Mouse (Mus musculus) kidney, postnatal 0 days (tissue): ENCODE data around the gene Hrh2. TPM values are rescaled to one million over a fixed set of nuclear protein-coding genes. Genes with fewer than 3 reads are reported as not detected.

Experiments used
- ATAC-seq: fragments of 200-750 bp; cut with Nextera tagmentation; replicated peaks from 2 replicates; pipeline ENCODE4 v1.8.0; 2017; ENCODE audit warnings: low read depth, moderate number of reproducible peaks, moderate TSS enrichment, moderate library complexity; ENCODE audit not compliant: low FRiP score
- DNase-seq: peaks from one replicate; pipeline ENCODE4 v3.0.0-alpha.2; 2016; ENCODE audit warnings: low spot score
- H3K27ac ChIP-seq: fragments of 300-500 bp; sonication (generic); 2 replicates; pipeline ENCODE4 v1.5.1; 2014; ENCODE audit warnings: mild to moderate bottlenecking
- H3K27me3 ChIP-seq: fragments of 300-500 bp; sonication (generic); 2 replicates; pipeline ENCODE4 v1.6.1; 2014; ENCODE audit warnings: low read length, mixed read lengths; ENCODE audit not compliant: insufficient read depth
- H3K36me3 ChIP-seq: fragments of 300-500 bp; sonication (generic); 2 replicates; pipeline ENCODE4 v1.6.1; 2014; ENCODE audit warnings: low read length, mixed read lengths; ENCODE audit not compliant: insufficient read depth
- H3K4me1 ChIP-seq: fragments of 300-500 bp; sonication (generic); replicated peaks from 2 replicates; pipeline ENCODE4 v1.6.1; 2014; ENCODE audit warnings: antibody characterized with exemption, low read length, mixed read lengths; ENCODE audit not compliant: insufficient read depth
- H3K4me2 ChIP-seq: fragments of 300-500 bp; sonication (generic); 2 replicates; pipeline ENCODE4 v1.6.1; 2014; ENCODE audit warnings: mild to moderate bottlenecking, low read length, moderate library complexity, mixed read lengths
- H3K4me3 ChIP-seq: fragments of 300-500 bp; sonication (generic); replicated peaks from 2 replicates; pipeline ENCODE4 v1.5.1; 2014; ENCODE audit warnings: low read depth, low read length
- H3K9ac ChIP-seq: fragments of 300-500 bp; sonication (generic); 2 replicates; pipeline ENCODE4 v1.6.1; 2014; ENCODE audit warnings: low read depth, low read length
- H3K9me3 ChIP-seq: fragments of 300-500 bp; sonication (generic); replicated peaks from 2 replicates; pipeline ENCODE4 v1.6.1; 2016; ENCODE audit warnings: low read length, inconsistent platforms, mixed read lengths
- CTCF ChIP-seq: IDR thresholded peaks from 2 replicates; pipeline ENCODE4 v1.5.1; 2016; ENCODE audit warnings: antibody characterized with exemption, low read depth, mild to moderate bottlenecking, moderate library complexity
- WGBS: fragments of 180-500 bp; shearing (Covaris S2); extraction: QIAGEN DNeasy Blood & Tissue Kit; methylation state at CpG from one replicate; pipeline ENCODE4 v1.1.7; 2014; 5-methylcytosine and 5-hydroxymethylcytosine counted together
- polyA plus RNA-seq: library from polyadenylated mRNA; unstranded; fragments of >200 nt; fragmentation: Nextera tagmentation; extraction: Ambion mirVana; gene quantifications from 2 replicates; pipeline ENCODE4 v1.2.1, GENCODE M21; 2015

The Hrh2 gene
- polyA plus RNA-seq, 1 experiment from 2014 or later: 0.05 TPM

DNA sequence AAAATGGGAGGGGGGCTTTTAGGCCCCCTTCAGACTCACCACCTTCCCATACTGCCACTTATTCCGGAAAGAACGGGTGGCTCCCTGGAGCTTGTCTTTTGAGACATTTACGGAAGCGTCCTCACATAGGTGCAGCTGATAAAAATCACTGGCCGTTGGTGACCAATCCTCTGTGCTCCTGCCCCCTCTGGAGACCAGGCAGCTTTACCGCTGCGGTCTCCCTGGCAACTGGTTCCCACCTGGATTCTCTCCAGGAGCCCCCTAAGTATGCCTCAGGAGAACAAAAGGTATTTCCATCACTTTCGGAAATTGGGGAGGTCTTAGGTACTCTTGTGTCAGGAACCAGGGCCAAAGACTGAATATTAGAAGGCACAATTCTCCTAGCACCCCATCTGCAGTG lies 89.7 kb downstream of the Hrh2 start:
- Histone ChIP-seq H3K4me3 (no peak overlapping the region), H3K4me1 (no peaks in the 10 kb centered on the region; the same call in 1 of the 2 replicates), H3K4me2 (no peak overlapping the region), H3K36me3 (no peaks in the 10 kb centered on the region), H3K9me3 (no peaks in the 10 kb centered on the region), H3K9ac (no peak overlapping the region), H3K27ac (no peak overlapping the region), H3K27me3 (no peaks in the 10 kb centered on the region)
- WGBS: 40% methylated on average over 8 of the region's 8 CpGs
- no peak for ATAC-seq
- no peak for TF ChIP-seq CTCF
- DNase-seq: no peak

DNA sequence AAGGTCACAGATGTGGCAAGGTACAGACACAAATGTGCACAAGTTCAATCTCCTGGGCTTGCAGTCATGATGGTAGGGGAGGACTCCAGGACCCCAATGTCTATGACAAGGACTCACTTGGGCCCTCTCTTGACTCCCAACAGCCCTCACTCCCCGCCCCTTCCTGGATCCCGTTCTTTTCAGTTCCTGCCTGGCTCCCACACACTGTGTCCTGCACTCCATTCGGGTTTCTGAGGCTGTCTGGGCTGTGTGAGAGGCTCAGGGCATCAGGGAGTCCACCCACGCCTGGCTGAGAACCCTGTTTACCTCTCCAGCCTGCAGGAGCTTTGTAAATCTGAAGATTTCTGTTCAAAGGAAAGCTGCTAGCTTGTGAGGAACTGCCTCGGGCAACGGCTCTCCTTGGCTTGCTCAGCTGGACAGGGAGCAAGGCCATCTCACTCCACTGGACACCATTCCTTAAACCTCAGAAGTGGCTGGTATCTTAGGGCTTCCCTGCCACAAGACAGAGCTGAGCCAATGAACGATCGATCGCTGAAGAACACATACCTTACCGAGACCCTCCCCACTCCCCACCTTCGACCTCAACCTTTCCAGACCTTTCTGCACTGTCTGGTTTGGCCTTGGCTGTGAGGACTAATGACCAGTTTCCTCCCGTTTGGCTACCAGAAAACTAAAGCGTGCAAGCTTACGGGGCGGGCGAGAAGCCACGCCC lies 90.4 kb downstream of the Hrh2 start:
- Histone ChIP-seq H3K4me2 (peak overlapping the region; percentile 44), H3K27ac (no peak overlapping the region), H3K9me3 (no peaks in the 10 kb centered on the region), H3K9ac (no peak overlapping the region), H3K4me3 (no peak overlapping the region), H3K27me3 (no peaks in the 10 kb centered on the region), H3K36me3 (no peaks in the 10 kb centered on the region), H3K4me1 (no peaks in the 10 kb centered on the region; the same call in 1 of the 2 replicates)
- no peak for TF ChIP-seq CTCF
- DNase-seq (no peak), ATAC-seq (no peak)
- 8% methylated on average over 17 of the region's 17 CpGs for WGBS

DNA sequence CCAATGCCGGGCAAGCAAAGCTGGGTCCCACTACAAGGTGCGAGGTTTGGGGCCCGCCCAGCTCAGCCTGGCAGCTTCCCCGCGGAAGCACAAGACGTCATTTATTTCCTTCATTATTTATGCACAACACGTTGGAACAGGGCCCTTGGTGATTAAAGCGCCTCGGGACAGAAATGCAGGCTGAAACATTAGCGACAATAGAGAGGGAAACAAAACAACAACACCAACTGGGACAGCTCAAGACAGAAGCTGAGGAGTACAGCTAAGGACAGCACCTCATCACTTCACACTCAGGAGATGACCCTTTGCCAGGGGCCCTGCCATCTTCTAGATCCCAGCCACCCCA lies 90.9 kb downstream of the Hrh2 start:
- H3K36me3 ChIP-seq: no peaks in the 10 kb centered on the region
- DNase-seq (peak; percentile 51), ATAC-seq (no peak)
- no peak overlapping the region for H3K27ac ChIP-seq
- H3K9ac ChIP-seq: no peak overlapping the region
- no peaks in the 10 kb centered on the region for H3K27me3 ChIP-seq
- peak overlapping the region; percentile 44 for H3K4me2 ChIP-seq
- no peak overlapping the region for H3K4me3 ChIP-seq
- H3K9me3 ChIP-seq: no peaks in the 10 kb centered on the region
- no peaks in the 10 kb centered on the region; the same call in 1 of the 2 replicates for H3K4me1 ChIP-seq
- 3% methylated on average over 10 of the region's 10 CpGs for WGBS
- no peak for TF ChIP-seq CTCF

Other genes starting within 250 kb of the Hrh2 start
- gene Drd1, start 136.4 kb upstream of the Hrh2 start, polyA plus RNA-seq: 0.14 and 0.33 TPM in 2 replicates
- 106 and 117 TPM in 2 replicates for gene Sfxn1, start 120.3 kb upstream of the Hrh2 start, polyA plus RNA-seq
- 4.0 and 4.5 TPM in 2 replicates for gene Cplx2, start 179.2 kb downstream of the Hrh2 start, polyA plus RNA-seq